Mouse (Mus musculus) megakaryocyte-erythroid progenitor cell, adult 5-6 weeks (primary cell): Measurements from ENCODE around the gene Tmem252. TPM values are rescaled to one million over a fixed set of nuclear protein-coding genes. Genes with fewer than 3 reads are reported as not detected.

Experiments
- ATAC-seq: replicated peaks from 2 replicates; pipeline ENCODE4 v1.8.0; 2016; ENCODE audit warnings: mild to moderate bottlenecking, inconsistent platforms; ENCODE audit not compliant: severe bottlenecking, poor library complexity, low FRiP score, low TSS enrichment
- total RNA-seq, 2 experiments: library from RNA; stranded (forward) in 1 of 2; stranded (reverse) in 1 of 2; fragments of 200-1000, 215-1000 nt in 1 of 2; fragments of >200 nt in 1 of 2; fragmentation: Nextera tagmentation in 1 of 2; gene quantifications; 2 replicates each; pipeline ENCODE4 v1.2.3; 2014 to 2017

Gene Tmem252
- total RNA-seq (2014; fragmentation: Nextera tagmentation) (not detected in 2 replicates), total RNA-seq (2017) (not detected in 2 replicates)

- no peak for ATAC-seq
Measured at GRCm38 (mm10) chr19:24673762-24674161, at the start of gene Tmem252. Gene Tmem252, plus strand, starts transcription at chr19:24674008.

- no peak for ATAC-seq
Measured at GRCm38 (mm10) chr19:24628049-24628448, 45.8 kb upstream of the Tmem252 start.

- ATAC-seq, result no peak
Measured at GRCm38 (mm10) chr19:24633008-24633407, 40.8 kb upstream of the Tmem252 start.

GRCm38 (mm10) chr19:24634602-24635001 is 39.2 kb upstream of the Tmem252 start:
- peak; percentile 97 for ATAC-seq

GRCm38 (mm10) chr19:24636616-24637015 is 37.2 kb upstream of the Tmem252 start:
- no peak for ATAC-seq

GRCm38 (mm10) chr19:24637988-24638387 is 35.8 kb upstream of the Tmem252 start:
- no peak for ATAC-seq

- ATAC-seq, result no peak
Measured at GRCm38 (mm10) chr19:24640982-24641381, 32.8 kb upstream of the Tmem252 start.

- ATAC-seq, result no peak
Measured at GRCm38 (mm10) chr19:24644971-24645370, 28.8 kb upstream of the Tmem252 start.

- ATAC-seq, result no peak
Measured at GRCm38 (mm10) chr19:24646162-24646829, 27.5 kb upstream of the Tmem252 start.

- no peak for ATAC-seq
Measured at GRCm38 (mm10) chr19:24648016-24648415, 25.8 kb upstream of the Tmem252 start.

GRCm38 (mm10) chr19:24650428-24650827 is 23.4 kb upstream of the Tmem252 start:
- no peak for ATAC-seq

GRCm38 (mm10) chr19:24651595-24651994 is 22.2 kb upstream of the Tmem252 start:
- no peak for ATAC-seq

- ATAC-seq, result no peak
Measured at GRCm38 (mm10) chr19:24652342-24653019, 21.3 kb upstream of the Tmem252 start.

- ATAC-seq, result no peak
Measured at GRCm38 (mm10) chr19:24653230-24653799, 20.5 kb upstream of the Tmem252 start.

GRCm38 (mm10) chr19:24656981-24657380 is 16.8 kb upstream of the Tmem252 start:
- no peak for ATAC-seq

GRCm38 (mm10) chr19:24662346-24662745 is 11.5 kb upstream of the Tmem252 start:
- no peak for ATAC-seq

- no peak for ATAC-seq
Measured at GRCm38 (mm10) chr19:24665771-24666170, 8.0 kb upstream of the Tmem252 start.

- no peak for ATAC-seq
Measured at GRCm38 (mm10) chr19:24667527-24667926, 6.3 kb upstream of the Tmem252 start.

- ATAC-seq, result no peak
Measured at GRCm38 (mm10) chr19:24671571-24671970, 2.2 kb upstream of the Tmem252 start.

- no peak for ATAC-seq
Measured at GRCm38 (mm10) chr19:24672366-24672960, 1.3 kb upstream of the Tmem252 start.
